Comparison of ENCODE assay signal across 7 mouse cellular contexts in the genomic region with DNA sequence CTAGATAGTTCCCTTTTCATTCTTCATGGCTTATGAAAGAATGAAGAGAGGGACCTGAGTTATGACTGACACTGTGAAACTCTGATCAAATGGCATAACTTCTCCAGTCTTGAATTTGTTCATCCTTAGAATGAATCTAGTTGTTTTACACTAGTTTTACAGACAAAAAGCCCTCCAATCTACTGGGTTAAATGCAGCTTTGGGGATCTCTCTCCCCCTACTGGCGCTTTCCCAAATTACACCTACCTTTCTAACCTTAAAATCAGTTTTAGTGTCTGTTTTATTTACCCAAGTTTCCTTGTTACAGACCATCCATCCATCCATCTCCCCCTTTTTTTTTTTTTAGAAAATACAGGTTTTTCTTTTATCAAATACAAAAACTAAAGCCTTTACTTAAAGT. TPM values are rescaled to one million over a fixed set of nuclear protein-coding genes. Genes with fewer than 3 reads are reported as not detected.
DNase-seq lines count a peak whose midpoint lies in the region.

No protein-coding gene starts in this region.

- DNase-seq in layer of hippocampus, adult 11-12 months (ENCODE audit: low spot score) = peak; percentile 53
- DNase-seq in layer of hippocampus, adult 8-10 months (ENCODE audit: low spot score in 2 of 2) = no peak
- DNase-seq in ES-CJ7 (ENCODE audit: low read depth, low spot score) (peak; percentile 46), ZHBTc4 (ENCODE audit: low read depth, low spot score) (peak; percentile 65)
- peak; percentile 24 to 64 for DNase-seq in frontal cortex, postnatal 36 days (ENCODE audit: low spot score in 2 of 2)
- peak; percentile 7 to 29 for DNase-seq in lung, adult 18-20 months
- no peak for DNase-seq in neural tube, embryonic 10.5 days (ENCODE audit: extremely low spot score, low spot score)

RNA-seq across cellular contexts. Expression of a gene that starts 27.6 kb away (rescaled TPM):
- not detected for total RNA-seq in layer of hippocampus, adult 8-10 months (2022)

RNA-seq across cellular contexts. Expression of a gene that starts 50.9 kb away (rescaled TPM):
- 10 to 100 TPM; 35.3 to 40.5 (median 39.4) TPM for total RNA-seq in layer of hippocampus, adult 8-10 months (2022)

RNA-seq across cellular contexts. Expression of a gene that starts 57.8 kb away (rescaled TPM):
- total RNA-seq in layer of hippocampus, adult 8-10 months (2022) = not detected

Comparison
In these comparisons a context has a peak if more than half of its experiments do, and no peak if none do; other contexts are left out.
1. DNase-seq: peak in layer of hippocampus, adult 11-12 months (single experiment), ES-CJ7 (single experiment), ZHBTc4 (single experiment), frontal cortex, postnatal 36 days (2 of 2) and lung, adult 18-20 months (2 of 2); none in layer of hippocampus, adult 8-10 months (0 of 2) and neural tube, embryonic 10.5 days (single experiment).